Mouse (Mus musculus) liver (tissue): Measurements from ENCODE around the gene Rbl1.
"Not testable (repeated sequence)": the region's sequence is repeated elsewhere in the genome, so short reads cannot be mapped to it uniquely, and the experiment has no call there.

Source experiments
- DNase-seq: peaks from one replicate; pipeline ENCODE4 v3.0.0-alpha.2; 2020; ENCODE audit warnings: mixed read lengths

Gene Rbl1

DNA sequence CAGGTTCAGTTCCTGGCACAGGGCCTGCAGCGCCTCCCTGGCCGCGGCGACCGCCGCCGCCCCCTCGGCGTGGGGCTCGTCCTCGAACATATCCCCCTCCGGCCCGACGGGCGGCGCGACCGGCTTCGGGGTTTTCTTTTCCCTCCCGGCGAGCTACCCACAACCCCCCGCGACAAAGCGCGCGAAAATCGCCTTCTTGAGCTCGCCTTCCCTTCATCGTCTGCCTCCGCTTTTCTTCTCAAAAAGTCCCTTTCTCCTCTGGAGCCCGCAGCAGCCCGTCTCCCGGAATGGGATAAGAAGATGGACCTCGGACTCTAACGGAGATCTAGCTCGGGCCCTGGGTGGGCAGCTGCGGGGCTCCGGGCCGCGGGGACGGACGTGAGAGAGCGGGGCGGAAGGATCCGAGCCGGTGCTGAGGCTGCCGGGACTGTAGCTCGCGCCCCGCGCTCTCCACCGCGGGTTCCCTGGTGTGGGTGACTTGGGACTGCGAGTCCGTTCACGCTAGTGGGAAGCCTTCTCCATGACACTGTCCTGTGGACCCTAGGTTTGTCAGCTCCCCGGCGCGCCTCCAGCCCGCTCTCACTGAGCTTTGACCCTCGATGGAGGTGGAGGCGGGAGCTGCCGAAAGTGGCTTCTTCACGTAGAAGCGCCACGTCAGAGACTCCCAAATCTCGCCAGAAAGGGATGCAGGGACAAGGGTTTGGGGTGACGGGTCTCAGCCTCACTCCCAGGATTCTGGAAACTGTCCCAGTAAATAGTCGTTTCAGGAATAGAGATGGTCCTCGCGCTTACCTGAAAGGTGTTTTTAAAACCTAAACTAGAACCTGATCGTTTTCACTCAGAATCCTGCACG, at the start of gene Rbl1:
TSS of gene Rbl1 (minus strand) at position 169 of the 853 bp plus-strand sequence.
- peak; percentile 91 for DNase-seq

DNA sequence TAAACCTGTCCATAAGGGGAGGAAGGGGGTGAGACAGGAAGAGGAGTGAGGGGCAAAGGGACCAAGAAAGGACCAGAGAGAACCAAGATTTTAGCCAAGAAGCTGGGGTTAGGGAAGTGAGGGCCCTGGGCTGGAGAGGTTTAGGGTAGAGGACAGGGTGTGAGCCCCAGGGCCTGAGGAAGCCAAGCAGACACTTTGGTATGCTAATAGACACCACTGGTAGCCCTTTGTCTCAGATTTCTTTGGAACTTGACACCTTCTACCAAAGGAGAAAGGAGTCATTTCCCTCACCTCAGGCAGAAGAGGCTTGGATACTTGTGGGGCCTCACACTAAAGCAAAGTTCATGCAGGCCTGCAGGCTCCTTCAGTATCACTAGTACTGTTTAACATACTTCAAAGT, 43.8 kb upstream of the Rbl1 start:
- no peak for DNase-seq

GRCm38 (mm10) chr2:157245603-157246002, 41.3 kb upstream of the Rbl1 start:
- no peak for DNase-seq

GRCm38 (mm10) chr2:157245001-157245400, 40.7 kb upstream of the Rbl1 start:
- DNase-seq = no peak

DNA sequence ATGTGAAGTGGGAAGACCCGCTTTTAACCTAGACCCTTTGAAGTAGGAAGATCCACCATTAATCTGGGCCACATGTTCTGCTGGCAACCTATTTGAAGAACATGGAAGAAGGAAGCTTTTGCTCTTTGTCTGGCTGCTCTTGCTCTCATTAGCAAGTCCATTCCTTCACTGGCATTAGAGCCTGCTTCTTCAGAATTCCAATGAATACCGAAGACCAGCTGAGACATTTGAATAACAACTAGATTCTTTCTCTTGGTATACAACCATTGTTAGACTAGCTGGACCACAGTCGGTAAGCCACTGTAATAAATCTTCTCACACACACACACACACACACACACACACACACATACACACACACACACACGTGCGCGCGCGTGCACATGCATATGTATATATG, 31.6 kb upstream of the Rbl1 start:
- DNase-seq = no peak

DNA sequence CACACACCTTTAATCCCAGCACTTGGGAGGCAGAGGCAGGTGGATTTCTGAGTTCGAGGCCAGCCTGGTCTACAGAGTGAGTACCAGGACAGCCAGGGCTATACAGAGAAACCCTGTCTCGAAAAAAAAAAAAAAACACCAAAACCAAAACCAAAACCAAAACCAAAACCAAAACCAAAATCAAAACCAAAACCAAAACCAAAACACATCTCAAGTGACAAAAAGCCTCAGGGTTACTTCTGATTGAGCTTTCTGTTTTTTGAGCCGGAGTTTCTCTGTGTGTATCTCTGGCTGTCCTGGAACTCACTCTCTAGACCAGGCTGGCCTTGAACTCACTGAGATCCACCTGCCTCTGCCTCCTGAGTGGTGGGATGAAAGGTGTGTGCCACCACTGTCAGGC, 17.6 kb upstream of the Rbl1 start:
- DNase-seq = not testable (repeated sequence)

- DNase-seq = no peak
Measured at GRCm38 (mm10) chr2:157220108-157220507, 15.8 kb upstream of the Rbl1 start.

- no peak for DNase-seq
Measured at GRCm38 (mm10) chr2:157211731-157212130, 7.4 kb upstream of the Rbl1 start.

- peak; percentile 75 for DNase-seq
Measured at GRCm38 (mm10) chr2:157203459-157204365, 622 bp downstream of the Rbl1 start.

DNA sequence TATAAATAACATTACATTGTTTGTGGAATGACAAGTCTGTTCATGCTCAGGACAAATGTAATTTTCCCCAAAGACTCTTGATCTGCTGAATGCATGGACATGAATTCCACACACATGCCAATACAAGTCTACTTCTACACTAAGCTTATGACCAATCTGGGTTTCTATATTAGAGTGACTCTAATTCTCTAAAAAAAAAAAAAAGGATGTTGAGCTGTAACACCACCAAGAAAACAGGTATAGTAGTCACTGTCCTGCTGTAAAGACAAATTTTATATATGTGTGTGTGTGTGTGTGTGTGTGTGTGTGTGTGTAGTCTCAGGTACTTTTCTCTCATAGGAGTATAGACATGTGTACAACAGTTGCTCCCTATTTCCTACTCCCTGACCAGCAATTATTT, 1.3 kb downstream of the Rbl1 start:
- no peak for DNase-seq

DNA sequence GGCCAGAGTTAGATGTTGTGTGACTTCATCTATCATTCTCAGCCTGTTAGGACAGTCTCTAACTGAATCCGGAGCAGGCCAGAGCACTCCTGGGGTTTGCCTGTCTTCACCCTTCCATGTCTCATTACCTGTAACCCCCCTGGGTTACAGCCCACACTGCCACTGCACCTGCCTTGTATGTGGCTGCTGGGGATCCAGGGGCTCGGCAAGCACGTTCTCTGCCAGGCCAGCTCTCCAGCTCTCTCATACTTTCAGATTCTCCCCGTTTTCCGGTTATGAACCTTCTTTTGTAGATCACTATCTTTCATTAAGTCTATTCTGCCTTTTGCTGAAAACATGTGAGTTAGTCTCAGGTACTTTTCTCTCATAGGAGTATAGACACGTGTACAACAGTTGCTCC, 2.0 kb downstream of the Rbl1 start:
- DNase-seq = no peak

DNA sequence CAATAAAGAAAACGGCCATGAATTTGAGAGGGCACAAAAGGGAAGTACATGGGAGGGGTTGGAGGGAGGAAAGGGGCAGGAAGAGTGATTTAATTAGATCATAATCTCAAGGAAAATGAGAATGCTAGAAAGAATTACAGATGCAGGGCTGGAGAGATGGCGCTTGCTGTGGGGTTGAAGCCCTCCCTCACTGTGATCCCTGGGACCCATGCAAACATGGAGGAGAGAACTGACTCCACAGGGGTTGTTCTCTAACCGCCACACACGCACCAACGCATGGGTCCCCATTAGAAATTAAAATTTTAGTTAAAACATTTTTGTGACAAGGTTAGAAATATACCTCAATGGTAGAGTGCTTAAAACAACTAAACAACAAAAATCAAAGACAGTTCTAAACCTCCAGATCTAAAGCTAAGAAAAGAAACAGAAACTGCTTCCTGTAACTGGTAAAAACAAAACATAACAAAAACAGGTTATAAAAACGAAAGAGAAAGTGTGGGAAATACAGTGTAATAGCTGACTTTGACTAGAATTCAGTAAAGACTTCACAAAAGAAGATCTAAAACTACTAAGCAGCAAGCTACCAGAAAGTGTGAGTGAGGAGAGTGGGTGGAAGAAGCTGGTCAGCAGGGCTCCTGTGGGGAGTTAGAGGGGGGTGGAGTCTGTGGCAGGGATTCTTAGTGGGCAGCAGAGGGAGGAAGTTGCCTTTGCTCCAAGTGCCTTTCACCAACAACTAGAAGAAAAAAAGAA, 3.1 kb downstream of the Rbl1 start:
- DNase-seq = no peak

GRCm38 (mm10) chr2:157198405-157198804, 5.9 kb downstream of the Rbl1 start:
- DNase-seq = not testable (repeated sequence)

DNA sequence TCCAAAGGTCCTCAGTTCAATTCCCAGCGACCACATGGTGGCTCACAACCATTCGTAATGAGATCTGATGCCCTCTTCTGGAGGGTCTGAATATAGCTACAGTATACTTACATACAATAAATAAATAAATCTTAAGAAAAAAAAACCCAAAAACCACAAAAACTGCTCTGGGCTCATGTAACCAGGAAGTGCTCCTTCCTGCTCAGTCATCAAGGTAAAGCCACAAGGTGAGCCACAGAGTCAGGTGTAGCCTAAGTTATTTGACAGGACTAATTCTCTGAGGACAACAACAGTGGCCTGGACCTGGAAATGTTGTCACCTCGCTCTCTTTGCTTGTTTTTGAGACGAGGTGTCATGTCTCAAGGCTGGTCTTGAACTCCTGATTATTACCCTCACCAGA, 13.7 kb downstream of the Rbl1 start:
- DNase-seq = no peak

DNA sequence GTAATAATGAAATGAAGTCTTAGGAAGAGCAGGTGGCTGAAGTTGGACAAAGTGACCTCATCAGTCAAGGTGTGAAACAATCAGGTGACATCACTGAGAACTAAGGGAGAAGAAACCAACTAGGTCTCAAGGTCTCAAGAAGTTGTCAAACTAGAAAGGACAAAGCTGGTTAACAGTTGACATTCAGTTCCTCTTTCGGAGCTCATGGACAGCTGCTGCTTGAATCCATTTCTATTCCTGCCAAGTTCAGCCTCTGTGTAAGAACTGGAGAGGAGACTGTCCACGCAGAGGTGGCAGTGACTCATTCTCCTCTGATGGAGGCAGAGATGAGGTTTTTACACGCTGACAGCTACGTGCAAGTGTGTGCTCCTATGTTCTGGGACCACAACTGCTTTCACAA, 17.1 kb downstream of the Rbl1 start:
- no peak for DNase-seq

GRCm38 (mm10) chr2:157186504-157186903, 17.8 kb downstream of the Rbl1 start:
- DNase-seq = no peak

- peak; percentile 60 for DNase-seq
Measured at GRCm38 (mm10) chr2:157185022-157185660, 19.2 kb downstream of the Rbl1 start.

DNA sequence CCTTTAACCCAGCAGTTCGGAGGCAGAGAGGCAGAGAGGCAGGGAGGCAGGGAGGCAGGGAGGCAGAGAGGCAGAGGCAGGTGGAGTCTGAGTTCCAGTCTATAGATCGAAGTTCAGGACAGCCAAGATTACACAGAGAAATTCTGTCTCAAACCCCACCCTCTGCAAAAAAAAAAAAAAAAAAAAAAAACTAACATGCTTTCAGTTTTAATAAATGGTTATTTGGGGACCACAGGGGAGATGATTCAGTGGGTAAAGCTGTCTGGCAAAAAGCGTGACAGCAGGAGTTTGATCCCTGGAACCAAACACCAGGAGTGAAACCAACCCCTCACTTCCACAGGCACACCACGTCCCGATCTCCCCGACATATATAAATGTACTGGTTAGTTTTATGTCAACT, 26.2 kb downstream of the Rbl1 start:
- no peak for DNase-seq

GRCm38 (mm10) chr2:157176248-157176647, 28.1 kb downstream of the Rbl1 start:
- no peak for DNase-seq

GRCm38 (mm10) chr2:157174416-157174815, 29.9 kb downstream of the Rbl1 start:
- DNase-seq = no peak

DNA sequence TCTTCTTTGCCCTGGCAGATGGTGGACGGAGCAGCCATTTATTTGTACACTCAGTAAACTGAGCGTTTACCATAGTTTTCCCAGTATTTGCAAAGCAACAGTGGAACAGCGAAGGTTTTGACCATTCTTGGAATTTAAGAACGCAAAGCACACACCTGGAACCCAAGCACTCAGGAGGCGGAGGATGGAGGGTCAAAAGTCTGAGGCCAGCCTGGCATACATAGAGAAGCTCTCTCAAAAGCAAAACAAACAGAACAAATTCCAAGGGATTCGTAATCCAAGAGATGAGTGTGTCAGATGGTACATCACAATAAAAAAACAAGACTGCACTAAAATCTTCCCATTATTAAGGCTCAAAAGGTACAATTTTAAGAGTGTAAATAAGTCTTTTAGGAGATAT, 30.8 kb downstream of the Rbl1 start:
- no peak for DNase-seq

- no peak for DNase-seq
Measured at GRCm38 (mm10) chr2:157172984-157173383, 31.4 kb downstream of the Rbl1 start.

DNA sequence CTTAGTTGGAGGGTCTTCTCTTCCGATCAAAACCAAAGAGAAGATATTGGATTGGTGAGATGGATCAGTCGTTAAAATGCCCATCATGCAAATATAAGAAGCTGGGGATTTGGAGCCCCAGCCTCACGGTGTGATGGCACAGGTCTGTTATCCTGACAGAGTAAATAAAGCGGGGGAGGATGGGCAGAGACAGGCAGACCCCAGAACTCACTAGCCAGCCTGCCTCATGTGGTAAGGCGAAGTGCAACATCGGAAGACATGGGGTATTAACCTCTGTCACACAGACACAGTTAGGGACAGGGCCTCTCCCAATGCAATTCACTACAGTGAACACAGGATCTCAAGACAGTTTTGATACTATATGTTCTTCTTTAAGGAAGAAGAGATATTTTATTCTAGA, 33.7 kb downstream of the Rbl1 start:
- no peak for DNase-seq
